Mouse (Mus musculus) heart, postnatal 25 days (tissue): ENCODE measurements around the gene Myrip. TPM values are rescaled to one million over a fixed set of nuclear protein-coding genes. Genes with fewer than 3 reads are reported as not detected.
A peak's percentile ranks its signal among the peaks of the same experiment; 100 is the strongest.
"Not testable (repeated sequence)": the region's sequence is repeated elsewhere in the genome, so short reads cannot be mapped to it uniquely, and the experiment has no call there.

Source experiments
- DNase-seq: peaks from one replicate; pipeline ENCODE4 v3.0.0; 2022; ENCODE audit warnings: low spot score
- intact Hi-C: fragments of 180-260 bp; cut with DNase I; formaldehyde crosslinking; loops from one replicate; pipeline ENCODE4 v1.15.1; 2025
- total RNA-seq, 2 experiments: library from RNA; stranded (reverse); gene quantifications; 2 replicates each; pipeline ENCODE4 v1.2.3; 2021

Myrip gene
- total RNA-seq: 1 to 10 TPM; 4.5 to 4.8 TPM

- intact Hi-C loops: loop anchor here (5.0 kb wide), 1 partner anchor 41 kb away; no protein-coding TSS in a partner anchor
- not testable (repeated sequence) for DNase-seq
Measured at GRCm38 (mm10) chr9:120301213-120301612, at the start of gene Myrip. Gene Myrip (plus strand): TSS chr9:120301513.

GRCm38 (mm10) chr9:120259805-120260204, 41.5 kb upstream of the Myrip start:
- intact Hi-C loops: no loop called here
- DNase-seq: peak; percentile 7

GRCm38 (mm10) chr9:120263994-120264393, 37.3 kb upstream of the Myrip start:
- intact Hi-C loops: no loop called here
- no peak for DNase-seq

GRCm38 (mm10) chr9:120273083-120273482, 28.2 kb upstream of the Myrip start:
- intact Hi-C loops: no loop called here
- peak; percentile 34 for DNase-seq

GRCm38 (mm10) chr9:120275226-120275625, 26.1 kb upstream of the Myrip start:
- intact Hi-C loops: no loop called here

GRCm38 (mm10) chr9:120281147-120281546, 20.2 kb upstream of the Myrip start:
- no peak for DNase-seq
- intact Hi-C loops: no loop called here

More at GRCm38 (mm10) chr9:120275226-120275625, 26.1 kb upstream of the Myrip start:
- DNase-seq: no peak

- intact Hi-C loops: no loop called here
- DNase-seq: no peak
Measured at GRCm38 (mm10) chr9:120282461-120283047, 18.8 kb upstream of the Myrip start.

GRCm38 (mm10) chr9:120283556-120283955, 17.8 kb upstream of the Myrip start:
- intact Hi-C loops: no loop called here
- no peak for DNase-seq

- intact Hi-C loops: no loop called here
- no peak for DNase-seq
Measured at GRCm38 (mm10) chr9:120288011-120288410, 13.3 kb upstream of the Myrip start.

- no peak for DNase-seq
- intact Hi-C loops: no loop called here
Measured at GRCm38 (mm10) chr9:120290375-120290774, 10.9 kb upstream of the Myrip start.

- DNase-seq: no peak
- intact Hi-C loops: no loop called here
Measured at GRCm38 (mm10) chr9:120292488-120292887, 8.8 kb upstream of the Myrip start.

- no peak for DNase-seq
- intact Hi-C loops: loop anchor here (1.0 kb wide), 1 partner anchor 82 kb away; no protein-coding TSS in a partner anchor
Measured at GRCm38 (mm10) chr9:120295527-120295926, 5.8 kb upstream of the Myrip start.

- DNase-seq: no peak
- intact Hi-C loops: no loop called here
Measured at GRCm38 (mm10) chr9:120296938-120297337, 4.4 kb upstream of the Myrip start.

- DNase-seq: no peak
- intact Hi-C loops: no loop called here
Measured at GRCm38 (mm10) chr9:120299429-120299828, 1.9 kb upstream of the Myrip start.

- intact Hi-C loops: loop anchor here (5.0 kb wide), 1 partner anchor 39 kb away; no protein-coding TSS in a partner anchor
- no peak for DNase-seq
Measured at GRCm38 (mm10) chr9:120302980-120303452, 1.7 kb downstream of the Myrip start.

- intact Hi-C loops: loop anchor here (5.0 kb wide), 1 partner anchor 39 kb away; no protein-coding TSS in a partner anchor
- peak; percentile 48 for DNase-seq
Measured at GRCm38 (mm10) chr9:120303453-120304299, 2.4 kb downstream of the Myrip start.

- intact Hi-C loops: loop anchor here (5.0 kb wide), 1 partner anchor 38 kb away; no protein-coding TSS in a partner anchor
- DNase-seq: no peak
Measured at GRCm38 (mm10) chr9:120304300-120305137, 3.2 kb downstream of the Myrip start.

- intact Hi-C loops: no loop called here
- DNase-seq: no peak
Measured at GRCm38 (mm10) chr9:120315171-120315570, 13.9 kb downstream of the Myrip start.

- DNase-seq: no peak
- intact Hi-C loops: no loop called here
Measured at GRCm38 (mm10) chr9:120319099-120319498, 17.8 kb downstream of the Myrip start.

- no peak for DNase-seq
- intact Hi-C loops: no loop called here
Measured at GRCm38 (mm10) chr9:120320573-120320972, 19.3 kb downstream of the Myrip start.
